Mouse (Mus musculus): Measurements from ENCODE around the gene Kctd19.

The Kctd19 gene

GRCm38 (mm10) chr8:105359208-105359607, 54.1 kb downstream of the Kctd19 start:
- DNase-seq (ENCODE audit: low spot score), result no peak

GRCm38 (mm10) chr8:105356681-105357080, 56.6 kb downstream of the Kctd19 start:
- DNase-seq (ENCODE audit: low spot score), result no peak

- DNase-seq (ENCODE audit: low spot score), result no peak
Observed at GRCm38 (mm10) chr8:105355179-105356024, 57.9 kb downstream of the Kctd19 start.

DNA sequence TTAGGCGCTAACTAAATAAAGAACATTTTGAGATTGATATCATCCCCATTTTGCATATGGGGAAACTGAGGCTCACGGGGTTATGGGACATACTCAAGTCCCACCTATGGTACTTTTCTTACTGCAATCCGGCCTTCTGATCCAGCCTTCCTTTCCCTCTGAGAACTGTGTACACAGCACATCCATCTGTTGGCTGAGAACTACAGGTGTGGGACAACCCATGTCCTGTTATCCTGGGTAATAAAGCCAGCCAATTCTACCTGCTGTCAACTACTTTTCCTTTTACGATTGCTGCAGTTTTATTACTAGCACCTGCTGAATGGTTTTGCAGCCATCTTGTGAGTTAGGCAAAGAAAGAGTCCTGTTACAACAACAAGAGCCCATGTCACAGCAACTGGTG, 58.8 kb downstream of the Kctd19 start:
- DNase-seq (ENCODE audit: low spot score), result no peak

- DNase-seq (ENCODE audit: low spot score), result no peak
Observed at GRCm38 (mm10) chr8:105353583-105354135, 59.6 kb downstream of the Kctd19 start.

DNA sequence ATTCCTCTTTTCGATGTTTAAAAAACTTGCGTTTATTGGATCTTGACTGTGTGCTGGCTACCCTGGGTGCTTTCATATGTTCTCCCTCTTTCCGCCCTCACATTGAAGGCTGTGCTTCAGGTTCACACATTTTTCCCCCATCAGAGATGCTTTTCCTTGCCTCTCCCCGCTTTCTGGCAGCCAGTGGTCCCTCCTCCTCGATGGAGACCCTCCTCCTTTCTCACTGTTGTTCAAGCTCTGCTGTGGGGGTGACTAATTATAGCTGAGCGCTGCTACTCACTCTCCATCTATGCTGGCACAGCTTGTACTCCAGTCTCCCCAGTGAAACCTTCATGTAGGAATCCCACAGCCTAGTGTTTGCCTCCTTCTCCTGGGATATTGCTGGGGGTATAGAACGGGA, 63.1 kb downstream of the Kctd19 start:
- no peak for DNase-seq (ENCODE audit: low spot score)

- DNase-seq (ENCODE audit: low spot score), result no peak
Observed at GRCm38 (mm10) chr8:105349096-105349771, 64.1 kb downstream of the Kctd19 start.

- DNase-seq (ENCODE audit: low spot score), result no peak
Observed at GRCm38 (mm10) chr8:105348450-105349095, 64.7 kb downstream of the Kctd19 start, which contains the start of gene Slc9a5. Gene Slc9a5, plus strand, starts transcription at chr8:105348843.

DNA sequence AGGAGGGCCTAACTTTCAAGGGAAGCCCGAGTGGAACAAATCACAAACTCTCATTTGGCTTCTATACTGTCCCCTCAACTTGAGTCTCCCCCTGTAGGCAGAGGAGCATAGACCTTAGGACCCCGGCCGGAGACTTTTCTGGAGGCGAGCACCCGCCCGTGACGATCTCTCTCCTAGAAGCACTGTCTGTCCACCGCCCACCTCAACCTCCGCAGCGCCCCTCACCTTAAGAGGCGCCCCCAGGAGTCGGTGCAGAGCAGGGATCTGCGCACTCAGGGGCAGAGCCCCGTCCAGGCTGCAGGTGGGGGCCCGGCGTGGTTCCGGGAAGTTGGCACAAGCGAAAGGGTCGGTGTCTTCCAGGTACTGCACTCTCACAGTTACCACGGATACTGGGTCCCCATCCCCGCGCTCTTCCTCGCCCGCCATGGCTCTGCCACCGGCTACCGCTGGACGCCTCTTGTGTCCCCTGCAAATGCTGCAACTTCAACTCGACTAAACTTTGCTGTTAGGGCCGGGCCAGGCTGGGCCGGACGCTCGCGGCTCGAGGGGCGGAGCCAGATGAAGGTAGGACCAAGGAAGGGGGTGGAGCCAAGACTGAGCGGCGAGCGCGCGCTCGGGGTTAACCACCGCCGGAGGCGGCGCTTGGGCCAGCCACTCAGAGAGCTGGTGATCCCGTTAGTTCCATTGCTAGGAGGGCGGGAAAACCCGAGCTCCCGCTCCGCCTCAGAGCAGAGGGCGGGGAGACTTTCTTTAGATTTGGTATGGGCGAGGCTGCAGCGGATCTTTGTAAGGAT, 65.7 kb downstream of the Kctd19 start, which contains the start of gene Fhod1:
Fhod1 (minus strand) TSS at position 526 of the 794 bp plus-strand sequence.
- DNase-seq (ENCODE audit: low spot score), result peak; percentile 88

DNA sequence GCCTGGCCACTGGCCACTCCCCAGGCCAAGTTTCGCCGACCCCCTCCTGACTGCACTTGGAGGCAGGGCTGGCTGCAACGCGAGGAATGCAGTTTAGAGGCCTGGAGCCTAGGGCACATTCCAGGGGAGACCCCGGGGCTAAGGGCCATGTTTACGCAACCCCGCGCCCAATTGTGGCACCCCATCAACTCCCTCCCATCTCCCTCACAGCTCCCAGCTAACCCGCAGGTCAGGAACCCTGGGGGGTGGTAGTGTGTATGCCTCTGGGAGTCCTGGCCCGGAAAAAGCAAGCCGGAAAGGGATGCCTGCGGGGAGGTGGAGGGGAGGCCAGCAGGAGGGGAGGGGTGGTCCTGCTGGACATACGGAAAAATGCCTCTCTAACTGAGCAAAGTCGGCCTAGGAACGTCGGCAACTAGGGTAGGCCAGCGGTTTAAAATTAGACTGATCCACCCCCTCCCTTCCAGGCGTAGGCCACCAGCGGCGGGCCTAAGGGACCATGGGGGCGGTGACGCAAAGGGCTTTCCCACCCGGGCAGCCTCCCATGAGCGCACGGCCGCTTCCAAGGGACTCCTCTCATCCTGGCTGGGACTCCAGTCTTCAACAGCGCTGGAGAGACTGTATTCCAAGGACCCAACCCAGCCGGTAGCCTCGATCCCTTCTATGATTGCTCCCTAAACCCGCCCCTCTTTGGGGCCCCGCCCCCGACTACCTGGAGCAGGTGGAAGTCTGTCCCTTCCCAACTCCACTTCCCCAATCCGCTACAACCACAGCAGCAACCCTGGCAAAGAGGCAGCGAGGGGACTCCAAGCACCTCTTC, 66.5 kb downstream of the Kctd19 start:
- DNase-seq (ENCODE audit: low spot score), result peak; percentile 44

- DNase-seq (ENCODE audit: low spot score), result no peak
Observed at GRCm38 (mm10) chr8:105345061-105345975, 68.0 kb downstream of the Kctd19 start.

GRCm38 (mm10) chr8:105343791-105344574, 69.3 kb downstream of the Kctd19 start:
- DNase-seq (ENCODE audit: low spot score), result no peak

- no peak for DNase-seq (ENCODE audit: low spot score)
Observed at GRCm38 (mm10) chr8:105342768-105343167, 70.5 kb downstream of the Kctd19 start.

- DNase-seq (ENCODE audit: low spot score), result no peak
Observed at GRCm38 (mm10) chr8:105341399-105341798, 71.9 kb downstream of the Kctd19 start.

GRCm38 (mm10) chr8:105339886-105340635, 73.2 kb downstream of the Kctd19 start:
- DNase-seq (ENCODE audit: low spot score), result no peak

- no peak for DNase-seq (ENCODE audit: low spot score)
Observed at GRCm38 (mm10) chr8:105338992-105339391, 74.3 kb downstream of the Kctd19 start.

DNA sequence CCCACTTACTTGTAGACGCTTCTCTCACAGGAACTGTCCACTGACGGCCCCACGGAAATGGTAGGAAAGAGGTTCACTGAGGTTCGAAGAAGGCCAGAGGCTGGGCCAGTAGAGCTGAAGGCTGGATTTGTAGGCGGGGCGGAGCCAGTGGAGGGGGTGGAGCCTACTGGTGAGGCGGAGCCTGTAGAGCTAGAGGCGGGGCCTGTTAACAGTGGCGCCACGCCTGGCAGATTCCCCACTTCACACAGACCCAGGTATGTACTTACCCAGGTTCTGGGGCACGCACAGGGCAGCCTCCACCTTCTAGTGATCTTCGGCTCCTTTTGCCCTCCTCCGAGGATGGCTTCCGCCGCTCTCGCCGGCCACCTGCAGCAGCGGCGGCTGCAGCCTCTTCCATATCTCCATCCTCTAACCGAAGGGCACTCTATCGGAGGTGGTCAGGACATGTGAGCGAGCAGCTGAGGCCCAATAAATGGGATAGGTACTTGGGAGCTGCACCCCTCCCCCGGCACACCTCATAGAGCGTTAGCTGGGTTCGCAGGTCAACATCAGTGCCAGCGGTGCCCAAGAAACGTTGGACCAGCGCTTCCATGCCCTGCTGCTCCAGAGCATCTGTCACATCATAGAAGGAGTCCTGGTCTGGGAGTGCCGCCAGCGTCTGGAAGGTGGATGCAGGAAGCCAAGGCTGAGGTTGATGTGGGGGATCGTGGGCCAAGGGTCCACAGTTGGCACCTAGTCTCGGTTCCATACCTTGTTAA, 76.8 kb downstream of the Kctd19 start:
- DNase-seq (ENCODE audit: low spot score), result no peak
